Mouse (Mus musculus): ENCODE results near the gene Prdm16. TPM values are rescaled to one million over a fixed set of nuclear protein-coding genes. Genes with fewer than 3 reads are reported as not detected.

Gene Prdm16
- polyA plus RNA-seq, 1 experiment from 2014 or later = 29.8 TPM

DNA sequence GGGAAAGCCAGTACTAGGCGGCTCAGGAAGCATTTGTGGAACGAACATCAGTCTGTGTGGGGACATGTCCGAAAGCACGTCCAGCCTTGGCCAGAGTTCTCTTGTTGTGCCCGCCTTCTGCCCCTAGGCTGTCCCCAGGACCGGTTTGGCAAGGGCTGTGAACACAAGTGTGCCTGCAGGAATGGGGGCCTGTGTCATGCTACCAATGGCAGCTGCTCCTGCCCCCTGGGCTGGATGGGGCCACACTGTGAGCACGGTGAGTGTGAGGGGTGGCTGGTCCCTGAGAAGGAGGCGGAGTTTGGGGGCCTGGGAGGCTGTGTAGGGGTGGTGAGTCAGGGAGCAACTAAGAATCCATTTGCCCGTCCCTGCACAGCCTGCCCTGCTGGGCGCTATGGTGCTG, 367.2 kb downstream of the Prdm16 start:
- 57% methylated on average over 10 of the region's 10 CpGs for WGBS
- ATAC-seq = no peak

DNA sequence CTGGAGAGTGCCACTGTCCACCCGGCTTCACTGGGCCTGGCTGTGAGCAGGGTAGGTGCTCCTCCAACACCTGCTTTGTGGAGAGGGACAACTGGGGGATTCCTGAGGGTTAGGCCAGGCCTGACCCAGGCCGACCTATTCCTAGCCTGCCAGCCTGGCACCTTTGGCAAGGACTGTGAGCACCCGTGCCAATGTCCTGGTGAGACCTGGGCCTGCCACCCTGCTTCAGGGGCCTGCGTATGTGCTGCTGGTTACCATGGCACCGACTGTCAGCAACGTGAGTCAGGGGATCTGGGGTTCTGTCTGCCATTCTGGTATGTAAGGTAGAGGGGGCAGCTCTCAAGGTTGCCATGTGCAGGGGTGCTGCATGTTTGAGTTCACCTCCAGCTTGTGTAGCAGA, 369.2 kb downstream of the Prdm16 start:
- no peak for ATAC-seq
- H3K9ac ChIP-seq (replicated peaks; ENCODE audit: low read depth, low read length) = no peak overlapping the region
- H3K9me3 ChIP-seq (ENCODE audit: control insufficient read depth, low read length) = peaks cover 4% of the 10 kb centered on the region; the same call in 1 of the 2 replicates
- H3K27me3 ChIP-seq (replicated peaks; ENCODE audit: control insufficient read depth, insufficient read depth, low read length) = no peaks in the 10 kb centered on the region
- H3K27ac ChIP-seq (ENCODE audit: low read length) = no peak overlapping the region
- H3K36me3 ChIP-seq (ENCODE audit: control insufficient read depth, insufficient read depth) = no peaks in the 10 kb centered on the region
- no peaks in the 10 kb centered on the region for H3K4me1 ChIP-seq (replicated peaks; ENCODE audit: control insufficient read depth, insufficient read depth, low read length)
- no peak overlapping the region for H3K4me2 ChIP-seq (ENCODE audit: low read length)
- H3K4me3 ChIP-seq (replicated peaks; ENCODE audit: low read length) = no peak overlapping the region
- WGBS = 79% methylated on average over 6 of the region's 6 CpGs

More for the DNA sequence above, 367.2 kb downstream of the Prdm16 start:
- Histone ChIP-seq H3K27me3 (replicated peaks; ENCODE audit: control insufficient read depth, insufficient read depth, low read length) (no peaks in the 10 kb centered on the region), H3K9ac (replicated peaks; ENCODE audit: low read depth, low read length) (no peak overlapping the region), H3K9me3 (ENCODE audit: control insufficient read depth, low read length) (no peaks in the 10 kb centered on the region), H3K36me3 (ENCODE audit: control insufficient read depth, insufficient read depth) (no peaks in the 10 kb centered on the region), H3K4me3 (replicated peaks; ENCODE audit: low read length) (no peak overlapping the region), H3K27ac (ENCODE audit: low read length) (no peak overlapping the region), H3K4me1 (replicated peaks; ENCODE audit: control insufficient read depth, insufficient read depth, low read length) (no peaks in the 10 kb centered on the region), H3K4me2 (ENCODE audit: low read length) (no peak overlapping the region)

Other genes with a start within 250 kb of the Prdm16 start
- not detected in 2 replicates for gene Actrt2, start 31.0 kb upstream of the Prdm16 start, polyA plus RNA-seq (2015; fragmentation: Nextera tagmentation; extraction: Ambion mirVana)
- gene Ttc34, start 200.6 kb upstream of the Prdm16 start, polyA plus RNA-seq (2015; fragmentation: Nextera tagmentation; extraction: Ambion mirVana) = 1.7 and 2.1 TPM in 2 replicates
- 0.11 and 0.21 TPM in 2 replicates for gene Mmel1, start 232.7 kb upstream of the Prdm16 start, polyA plus RNA-seq (2015; fragmentation: Nextera tagmentation; extraction: Ambion mirVana)

All from forebrain, embryonic 16.5 days (tissue).